Mouse (Mus musculus): ENCODE measurements around the gene Dner.

Dner gene

GRCm38 (mm10) chr1:84695517-84696411 lies at the start of gene Dner:
Dner (minus strand) TSS chr1:84696221.
- DNase-seq (ENCODE audit: low spot score in 2 of 2) = peak; percentile 11 to 67

- DNase-seq (ENCODE audit: low spot score in 2 of 2) = no peak
Measured at GRCm38 (mm10) chr1:84742156-84742555, 46.1 kb upstream of the Dner start.

DNA sequence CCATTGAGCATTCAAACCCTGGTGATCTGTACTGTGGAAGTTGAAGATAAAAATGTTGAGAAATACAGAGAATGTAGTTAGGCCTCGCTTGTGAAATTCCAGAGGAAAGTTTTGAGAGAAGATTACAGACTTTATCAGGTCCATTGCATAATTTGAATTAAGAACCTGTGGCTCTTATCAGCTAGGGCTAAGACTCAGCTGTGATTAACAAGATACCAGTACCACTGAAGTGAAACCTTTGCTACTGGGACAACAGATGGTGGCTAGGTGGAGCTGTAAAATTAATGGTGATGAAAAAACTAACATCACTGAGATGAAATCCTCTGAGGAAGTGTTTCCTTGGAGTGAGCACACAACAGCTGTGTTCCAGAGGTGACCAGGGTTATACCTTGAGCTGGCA lies 44.1 kb upstream of the Dner start:
- no peak for DNase-seq (ENCODE audit: low spot score in 2 of 2)

GRCm38 (mm10) chr1:84737097-84737496 lies 41.1 kb upstream of the Dner start:
- DNase-seq (ENCODE audit: low spot score in 2 of 2) = no peak

DNA sequence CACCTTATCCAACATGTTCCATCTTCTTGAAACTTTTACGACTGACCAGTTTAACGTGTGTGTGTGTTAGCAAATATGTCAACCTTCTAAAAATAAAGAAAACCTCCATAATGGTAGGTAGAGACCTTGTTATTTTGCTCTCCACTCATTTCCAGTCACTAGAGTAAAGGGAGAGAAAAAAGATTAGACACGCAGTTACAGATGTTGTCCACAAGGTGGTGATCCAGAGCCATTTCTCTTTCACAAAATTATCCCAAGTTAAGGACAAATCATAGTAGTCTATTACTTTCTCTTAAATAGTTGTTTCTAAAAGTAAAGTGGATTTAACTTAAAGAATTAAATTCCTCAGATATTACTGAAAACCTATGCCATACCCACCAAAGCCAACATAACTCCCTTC lies 37.8 kb upstream of the Dner start:
- no peak for DNase-seq (ENCODE audit: low spot score in 2 of 2)

GRCm38 (mm10) chr1:84731763-84732162 lies 35.7 kb upstream of the Dner start:
- no peak for DNase-seq (ENCODE audit: low spot score in 2 of 2)

DNA sequence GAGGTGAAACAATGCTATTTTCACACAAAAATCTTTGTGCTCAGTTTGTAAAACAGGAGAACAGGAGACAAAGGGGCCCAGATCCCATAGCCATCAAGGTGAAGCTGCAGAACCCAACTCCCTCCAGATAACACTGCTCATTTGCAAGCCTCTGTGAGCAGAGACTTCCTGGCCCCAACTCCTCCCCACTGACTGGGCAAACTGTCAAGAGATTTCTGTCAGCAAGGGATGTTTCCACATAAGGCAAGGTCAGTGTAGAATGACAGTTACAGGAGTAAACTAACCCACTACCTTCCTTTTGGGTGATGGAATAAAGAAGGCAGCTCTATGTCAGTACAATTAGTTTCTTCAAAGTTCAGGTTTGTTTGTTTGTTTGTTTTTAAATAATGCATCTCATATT lies 26.8 kb upstream of the Dner start:
- no peak for DNase-seq (ENCODE audit: low spot score in 2 of 2)

DNA sequence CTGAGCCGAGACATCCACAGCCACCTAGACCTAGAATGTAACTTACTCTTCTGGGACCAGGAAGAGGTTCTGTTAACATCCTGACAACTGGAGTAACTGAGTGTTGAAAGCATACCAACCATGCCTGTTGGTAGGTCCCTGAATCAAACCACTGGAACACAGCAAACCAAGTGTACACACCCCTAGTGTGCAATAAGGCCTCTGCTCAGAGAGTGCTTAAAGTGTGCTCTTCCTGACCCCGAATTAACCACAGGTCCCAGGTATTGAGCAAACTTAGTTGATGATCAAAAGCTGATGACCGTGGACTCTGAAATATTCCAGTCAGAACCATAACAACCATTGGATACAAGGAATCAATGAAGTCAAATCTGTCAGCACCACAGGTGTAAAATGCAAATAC lies 26.4 kb upstream of the Dner start:
- no peak for DNase-seq (ENCODE audit: low spot score in 2 of 2)

DNA sequence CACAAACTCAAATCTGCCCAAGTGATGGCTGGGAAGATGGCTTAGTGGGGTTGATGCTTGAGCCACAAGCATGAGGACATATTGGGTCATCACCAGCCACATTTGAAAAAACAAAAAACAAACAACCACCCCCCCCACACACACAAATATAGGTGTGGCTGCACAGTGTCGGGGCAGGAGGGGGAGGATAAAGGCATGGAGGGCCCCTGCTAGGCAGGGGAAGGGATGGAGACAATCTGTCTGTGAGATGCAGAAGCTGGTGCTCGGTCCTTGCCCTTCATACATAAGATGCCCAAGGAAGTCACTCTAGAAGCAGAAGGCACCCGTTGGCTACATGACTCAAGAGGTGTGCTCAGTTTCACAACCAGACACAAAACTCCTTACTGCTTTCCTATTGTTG lies 25.9 kb upstream of the Dner start:
- DNase-seq (ENCODE audit: low spot score in 2 of 2) = no peak

GRCm38 (mm10) chr1:84709810-84710785 lies 14.1 kb upstream of the Dner start:
- DNase-seq (ENCODE audit: low spot score in 2 of 2) = no peak

DNA sequence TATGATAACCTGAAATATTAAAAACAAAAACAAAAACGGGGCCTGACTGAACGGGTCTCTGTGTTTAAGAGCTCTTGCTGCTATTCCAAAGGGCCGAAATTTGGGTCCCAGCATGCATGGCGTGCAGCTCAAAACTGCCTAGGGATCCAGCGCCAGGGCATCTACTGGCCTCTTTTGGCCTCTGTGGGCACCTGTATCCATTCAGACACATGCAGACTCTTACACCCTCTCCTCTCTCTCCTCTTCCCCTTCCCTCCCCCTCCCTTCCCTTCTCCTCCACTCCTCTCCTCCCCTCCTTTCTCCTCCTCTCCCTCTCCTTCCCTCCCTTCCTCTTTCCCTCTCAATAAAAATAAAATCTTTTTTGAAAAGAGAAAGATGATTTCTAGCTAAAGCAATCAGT lies 13.4 kb upstream of the Dner start:
- no peak for DNase-seq (ENCODE audit: low spot score in 2 of 2)

- DNase-seq (ENCODE audit: low spot score in 2 of 2) = no peak
Measured at GRCm38 (mm10) chr1:84700254-84700653, 4.2 kb upstream of the Dner start.

- peak in 1 of 2 experiments; percentile 42 for DNase-seq (ENCODE audit: low spot score in 2 of 2)
Measured at GRCm38 (mm10) chr1:84697136-84697535, 1.1 kb upstream of the Dner start.

GRCm38 (mm10) chr1:84694688-84695474 lies 1.1 kb downstream of the Dner start:
- DNase-seq (ENCODE audit: low spot score in 2 of 2) = no peak

GRCm38 (mm10) chr1:84677910-84678309 lies 18.1 kb downstream of the Dner start:
- DNase-seq (ENCODE audit: low spot score in 2 of 2) = no peak

- no peak for DNase-seq (ENCODE audit: low spot score in 2 of 2)
Measured at GRCm38 (mm10) chr1:84668100-84668846, 27.7 kb downstream of the Dner start.

DNA sequence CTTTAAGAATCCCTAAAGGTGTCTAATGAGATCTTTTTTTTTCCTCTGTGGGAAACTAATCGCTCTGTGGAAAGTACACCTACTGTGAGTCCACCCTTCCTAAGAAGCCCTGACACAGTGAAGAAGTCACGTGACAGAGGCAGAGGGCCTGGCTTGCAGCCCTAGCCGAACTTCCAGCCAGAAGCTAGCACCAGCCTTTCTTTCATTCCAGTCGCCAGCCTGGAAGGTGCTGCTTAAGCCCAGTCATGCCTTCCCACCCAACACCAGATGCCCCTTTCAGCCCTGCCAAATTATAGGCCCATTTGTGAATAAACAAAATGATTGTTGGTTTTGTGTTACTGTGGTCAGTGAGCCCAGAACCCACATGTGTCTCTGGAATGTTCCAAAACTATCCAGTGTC lies 28.4 kb downstream of the Dner start:
- DNase-seq (ENCODE audit: low spot score in 2 of 2) = no peak

GRCm38 (mm10) chr1:84664377-84665118 lies 31.5 kb downstream of the Dner start:
- DNase-seq (ENCODE audit: low spot score in 2 of 2) = no peak

DNA sequence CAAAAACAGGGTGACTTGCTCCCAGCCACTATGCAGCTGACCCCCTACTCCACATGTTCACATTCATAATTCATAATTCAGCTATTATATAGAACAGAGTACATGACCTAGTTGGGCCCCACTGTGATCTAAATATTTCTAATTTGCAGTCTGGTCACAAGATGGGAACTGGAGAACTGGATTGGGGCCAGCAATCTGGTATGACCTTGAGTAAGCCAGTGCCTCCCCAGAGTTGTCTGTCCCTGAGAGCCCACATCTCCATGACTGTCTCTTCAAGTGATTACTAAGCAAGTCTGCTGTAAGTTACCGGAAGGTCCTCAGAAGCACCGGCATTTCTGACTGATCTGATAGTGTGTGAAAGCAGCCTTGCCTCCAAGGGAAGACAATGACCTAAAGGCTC lies 49.2 kb downstream of the Dner start:
- DNase-seq (ENCODE audit: low spot score in 2 of 2) = no peak

GRCm38 (mm10) chr1:84640463-84640862 lies 55.6 kb downstream of the Dner start:
- no peak for DNase-seq (ENCODE audit: low spot score in 2 of 2)
